Mouse (Mus musculus) lung, adult 2 months (tissue): ENCODE data around the gene Cp. TPM values are rescaled to one million over a fixed set of nuclear protein-coding genes. Genes with fewer than 3 reads are reported as not detected.
"Not testable (repeated sequence)": the region's sequence is repeated elsewhere in the genome, so short reads cannot be mapped to it uniquely, and the experiment has no call there.

Source experiments
- DNase-seq: peaks from one replicate; pipeline ENCODE4 v3.0.0; 2022
- H3K4me1 ChIP-seq: fragments of 200-500 bp; 2 replicates; pipeline ENCODE4 v1.6.1; 2011; ENCODE audit warnings: low read length; ENCODE audit not compliant: control insufficient read depth, insufficient read depth
- H3K4me3 ChIP-seq: fragments of 200-500 bp; replicated peaks from 2 replicates; pipeline ENCODE3; 2011; ENCODE audit warnings: low read depth, mild to moderate bottlenecking, control low read depth, low read length; ENCODE audit errors: extremely low read depth
- CTCF ChIP-seq: fragments of 200-500 bp; IDR thresholded peaks from 2 replicates; pipeline ENCODE4 v1.5.1; 2011; ENCODE audit warnings: mild to moderate bottlenecking, low read length, control low read depth; ENCODE audit not compliant: insufficient read depth
- POLR2A ChIP-seq: fragments of 200-500 bp; IDR thresholded peaks from 2 replicates; pipeline ENCODE4 v1.6.1; 2011; ENCODE audit warnings: low read depth, mild to moderate bottlenecking, control low read depth, low read length, borderline replicate concordance; ENCODE audit errors: extremely low read depth
- WGBS: fragments of 180-500 bp; shearing (Covaris S2); methylation state at CpG from one replicate; pipeline ENCODE4 v1.1.7; 2018; 5-methylcytosine and 5-hydroxymethylcytosine counted together
- polyA plus RNA-seq: library from polyadenylated mRNA; depleted of rRNA; stranded (reverse); fragments of >200 nt; gene quantifications from 2 replicates; pipeline ENCODE4 v1.2.3, GENCODE M21; 2012

The Cp gene
- polyA plus RNA-seq, 1 experiment = 47.8 TPM

DNA sequence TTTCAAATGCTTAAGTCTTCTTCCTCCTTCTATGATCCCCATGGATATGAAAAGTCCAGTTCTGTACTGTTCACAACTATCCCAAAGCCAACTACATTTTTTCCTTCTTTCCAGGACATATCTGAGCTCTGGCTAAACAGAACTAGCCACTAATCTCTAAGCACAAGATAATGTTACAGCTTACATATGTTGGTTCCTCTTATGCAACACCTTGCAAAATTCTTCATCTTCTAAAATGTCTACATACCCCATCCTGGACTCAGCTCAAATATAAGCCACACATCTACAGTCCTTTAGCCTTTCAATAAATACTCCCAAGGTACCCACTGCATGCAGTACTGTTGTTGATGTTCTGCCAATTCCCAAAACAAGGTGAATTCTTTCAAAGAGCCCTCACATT lies 69.6 kb downstream of the Cp start:
- H3K4me3 ChIP-seq = no peak overlapping the region
- no peaks in the 10 kb centered on the region for H3K4me1 ChIP-seq
- no peak for TF ChIP-seq POLR2A
- no peak for TF ChIP-seq CTCF
- DNase-seq = no peak

DNA sequence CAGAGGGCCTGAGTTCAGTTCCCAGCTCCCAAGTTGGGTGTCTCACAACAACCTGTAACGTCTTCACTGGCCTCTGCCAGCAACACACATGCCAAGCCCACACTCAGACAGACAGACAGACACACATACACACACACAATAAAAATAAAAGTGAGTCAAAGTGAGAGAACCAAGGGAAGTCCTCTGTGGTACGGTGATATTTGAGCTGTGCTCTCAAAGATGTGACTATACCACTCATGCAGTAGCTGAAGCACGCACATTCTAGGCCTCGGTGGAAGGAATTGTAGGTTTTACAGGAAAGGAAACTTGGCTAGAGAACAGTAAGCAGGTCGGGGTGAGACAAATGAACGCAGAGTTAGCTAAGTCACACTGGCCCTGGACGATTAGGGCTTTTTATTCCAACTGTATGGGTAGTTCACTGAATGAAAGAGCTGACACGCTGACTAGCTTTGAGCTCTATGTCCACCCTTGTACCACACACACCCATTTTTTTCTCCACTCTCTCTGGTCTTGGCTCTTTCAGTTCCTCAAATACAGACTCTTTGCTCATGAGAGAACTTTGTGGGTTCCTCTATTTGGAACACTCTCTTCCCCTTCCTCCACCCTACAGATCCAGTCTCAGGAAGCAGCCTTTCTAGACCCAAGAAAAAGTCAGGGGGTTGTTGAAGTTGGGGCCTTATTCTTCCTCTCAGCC lies 70.3 kb downstream of the Cp start:
- TF ChIP-seq CTCF (no peak), POLR2A (no peak)
- no peaks in the 10 kb centered on the region for H3K4me1 ChIP-seq
- WGBS = 80% methylated on average over 8 of the region's 8 CpGs
- H3K4me3 ChIP-seq = no peak overlapping the region
- DNase-seq = no peak

DNA sequence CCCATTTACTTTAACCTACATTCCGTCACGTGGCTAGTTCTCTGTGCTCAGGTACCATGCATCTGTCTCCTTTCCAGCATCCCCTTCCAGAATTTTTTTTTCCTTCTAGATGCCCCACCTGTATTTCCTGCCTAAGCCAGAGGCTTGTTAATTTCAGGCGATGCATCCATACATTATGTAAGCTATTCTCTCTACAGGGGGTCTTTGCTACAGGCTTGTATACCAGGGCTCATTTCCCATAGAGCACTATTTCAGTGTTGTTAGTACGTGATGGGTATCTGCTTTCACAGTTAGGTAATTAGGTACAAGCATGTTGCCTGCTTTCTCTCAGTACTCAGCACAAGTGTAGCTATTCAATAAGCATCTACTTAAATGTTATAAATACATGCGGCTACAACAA lies 70.9 kb downstream of the Cp start:
- TF ChIP-seq POLR2A (no peak), CTCF (no peak)
- H3K4me1 ChIP-seq = no peaks in the 10 kb centered on the region
- no peak overlapping the region for H3K4me3 ChIP-seq
- no peak for DNase-seq
- 88% methylated on average over 5 of the region's 5 CpGs for WGBS

DNA sequence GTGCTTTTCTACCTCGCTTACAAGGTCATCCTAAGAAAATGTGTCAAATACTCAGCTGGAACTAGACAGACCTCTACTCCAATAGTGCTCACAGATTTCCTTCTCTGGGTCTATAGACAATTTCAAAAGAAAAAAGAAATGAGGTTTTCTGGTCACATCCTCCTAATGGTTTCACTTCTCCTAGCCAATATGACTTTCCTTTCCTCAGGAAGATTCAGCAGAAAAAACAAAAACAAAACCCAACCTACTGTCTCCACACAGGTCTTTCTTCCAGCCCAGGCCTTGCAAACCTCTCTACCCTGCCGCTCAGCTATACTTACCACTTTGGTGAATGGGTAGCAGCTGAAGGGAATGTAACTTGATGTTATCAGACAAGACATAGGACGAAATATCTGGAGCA lies 71.8 kb downstream of the Cp start:
- TF ChIP-seq POLR2A = no peak
- no peak for TF ChIP-seq CTCF
- Histone ChIP-seq H3K4me1 (peaks cover 2% of the 10 kb centered on the region; the same call in 1 of the 2 replicates), H3K4me3 (no peak overlapping the region)
- DNase-seq = no peak
- 84% methylated on average over 3 of the region's 3 CpGs for WGBS

DNA sequence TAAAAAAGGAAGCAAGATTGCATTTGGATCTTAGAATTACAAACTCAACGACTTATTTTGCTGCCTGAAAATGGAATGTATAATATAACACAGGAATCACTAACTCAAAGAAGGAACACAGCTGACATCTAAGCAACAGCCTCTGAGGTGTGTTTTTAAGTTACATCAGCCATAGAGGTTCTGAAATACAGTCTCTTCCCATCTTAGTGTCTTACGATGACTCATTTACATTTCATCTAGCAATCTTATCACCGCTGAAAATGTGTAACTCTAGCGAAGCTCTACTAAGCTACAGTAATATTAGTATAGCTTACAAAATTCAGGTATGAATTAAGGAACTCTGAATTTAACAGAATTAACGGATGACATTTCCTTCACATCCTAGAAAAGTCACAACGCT lies 74.0 kb downstream of the Cp start:
- Histone ChIP-seq H3K4me1 (peaks cover 10% of the 10 kb centered on the region), H3K4me3 (no peak overlapping the region)
- DNase-seq = no peak
- TF ChIP-seq POLR2A (no peak), CTCF (no peak)
- WGBS = 84% methylated on average over 6 of the region's 6 CpGs

DNA sequence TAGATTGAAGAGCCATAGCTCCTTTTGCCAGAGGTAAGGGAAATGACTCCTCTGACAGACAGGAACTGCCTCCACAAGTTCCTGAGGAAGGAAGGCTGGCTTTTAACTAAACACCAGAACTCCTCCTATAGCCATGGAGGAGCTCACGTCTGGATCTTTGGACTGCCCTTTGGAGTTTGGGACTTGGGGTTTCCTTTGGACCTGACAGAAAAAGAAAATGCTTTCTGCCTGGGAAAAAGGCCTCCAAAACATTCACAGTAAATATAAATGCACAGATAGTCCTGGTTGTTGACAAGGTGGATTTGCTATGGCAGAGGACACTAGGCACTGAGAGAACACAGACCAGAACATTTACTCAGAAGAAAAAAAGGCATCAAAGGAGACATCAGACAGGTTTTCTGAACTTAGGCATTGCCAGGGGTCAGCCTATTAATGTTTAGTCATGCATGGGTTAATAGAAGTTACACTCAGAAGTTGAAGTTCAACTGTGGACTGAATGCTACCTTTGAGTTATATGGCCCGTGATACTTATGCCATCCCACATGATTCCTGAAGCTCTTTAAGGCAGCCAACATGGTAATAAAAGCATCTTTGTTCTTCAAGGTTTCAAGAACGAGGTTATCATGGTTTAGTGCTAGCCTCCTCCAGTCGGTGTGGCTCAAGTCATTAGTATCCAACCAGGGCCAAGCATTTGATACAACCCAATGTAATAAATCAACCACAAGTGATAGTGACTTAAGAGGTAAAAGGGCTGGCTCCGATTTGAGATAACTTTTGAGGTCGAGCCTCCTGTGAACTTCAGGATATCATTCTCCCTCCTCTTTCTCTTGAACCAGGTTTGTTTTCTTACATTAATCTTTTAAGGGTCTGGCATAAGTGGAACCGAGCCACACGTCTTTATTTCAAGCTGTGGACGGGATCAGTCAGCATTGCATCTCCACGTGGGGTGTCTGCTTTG lies 77.2 kb downstream of the Cp start:
- no peak for DNase-seq
- WGBS = 8% methylated on average over 10 of the region's 10 CpGs
- TF ChIP-seq CTCF = no peak
- TF ChIP-seq POLR2A = no peak
- Histone ChIP-seq H3K4me1 (peaks cover 10% of the 10 kb centered on the region), H3K4me3 (peak overlapping the region; percentile 96)

DNA sequence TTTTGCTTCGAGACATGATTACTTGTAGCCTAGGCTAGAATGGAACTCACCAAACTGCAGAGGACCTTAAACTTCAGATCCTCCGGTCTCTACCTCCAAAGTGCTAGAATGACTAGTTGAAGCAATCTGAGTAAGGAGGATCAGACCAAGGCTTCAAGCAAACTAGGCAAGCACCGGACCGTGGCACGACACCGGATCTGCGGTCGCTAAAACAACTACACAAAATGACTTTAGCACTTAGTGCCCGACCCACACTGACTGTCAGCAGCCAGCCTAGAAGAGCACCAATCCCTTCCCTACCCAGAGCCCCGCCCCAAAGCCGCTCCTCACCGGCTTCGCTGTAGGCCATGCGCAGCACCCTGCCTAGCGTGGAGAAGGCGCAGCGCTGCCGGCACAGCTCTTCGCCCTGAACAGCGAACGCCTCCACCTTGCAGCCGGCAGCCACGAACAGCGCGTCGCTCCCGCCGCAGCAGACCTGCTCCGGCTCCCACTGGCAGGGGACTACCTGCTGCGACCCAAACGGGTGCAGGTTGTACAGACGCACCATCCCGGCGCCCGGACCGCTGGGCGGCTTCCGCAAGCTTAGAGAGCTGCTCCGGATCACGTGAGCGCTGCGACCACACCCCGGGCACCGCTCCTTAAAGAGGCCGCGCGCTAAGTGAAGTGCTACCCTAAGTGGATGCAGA lies 78.0 kb downstream of the Cp start, which contains the start of gene Hps3:
Hps3 (minus strand) TSS at position 597 of the 686 bp plus-strand sequence.
- under 1% methylated on average over 47 of the region's 47 CpGs for WGBS
- Histone ChIP-seq H3K4me3 (peak within 1 kb of the TSS; percentile 96), H3K4me1 (peaks cover 10% of the 10 kb centered on the region)
- DNase-seq = peak; percentile 91
- no peak for TF ChIP-seq CTCF
- TF ChIP-seq POLR2A = peak; percentile 76; the same call in 1 of the 2 replicates

DNA sequence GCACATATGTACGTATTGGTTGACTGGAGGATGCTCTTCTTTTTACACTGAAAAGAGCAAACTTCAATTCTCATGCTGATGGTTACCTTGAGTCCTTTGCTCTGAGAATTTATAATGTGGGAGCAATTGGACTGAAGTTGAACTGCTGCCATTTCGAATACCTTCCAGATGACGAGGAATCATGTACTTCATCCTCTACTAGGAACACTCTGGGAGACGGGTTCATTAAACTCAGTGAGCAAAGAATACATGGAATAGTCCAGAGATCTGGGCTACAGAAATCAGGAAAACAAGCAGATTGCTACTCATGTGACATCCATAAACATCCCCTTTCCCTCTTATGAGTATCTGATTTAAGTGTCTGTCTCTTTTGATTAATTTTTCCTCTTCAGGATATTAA lies 79.2 kb downstream of the Cp start:
- no peak for DNase-seq
- Histone ChIP-seq H3K4me3 (no peak overlapping the region), H3K4me1 (peaks cover 10% of the 10 kb centered on the region)
- 79% methylated on average over 4 of the region's 4 CpGs for WGBS
- TF ChIP-seq CTCF = no peak
- no peak for TF ChIP-seq POLR2A

DNA sequence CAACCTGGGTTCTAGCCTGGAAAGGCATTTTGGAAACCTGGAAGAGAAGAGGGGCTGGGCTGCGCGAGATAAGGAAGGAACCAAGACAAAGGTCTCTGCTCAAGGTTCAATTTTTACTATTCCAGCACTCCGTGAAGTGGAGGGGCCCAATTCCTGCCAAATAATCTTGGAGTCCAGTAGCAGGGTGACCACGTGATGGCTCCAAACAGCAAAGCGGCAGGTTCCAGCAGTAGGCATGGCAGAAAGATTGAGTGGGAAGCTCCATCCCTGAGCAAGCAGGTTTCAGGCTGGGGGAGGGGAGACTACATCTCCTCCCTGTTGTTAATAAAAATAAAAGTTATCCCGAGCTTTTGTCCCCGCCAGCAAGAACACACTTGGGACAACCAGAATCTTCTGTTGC lies 84.6 kb downstream of the Cp start:
- H3K4me3 ChIP-seq, DNase-seq, H3K4me1 ChIP-seq: not testable (repeated sequence)
- 91% methylated on average over 7 of the region's 7 CpGs for WGBS

DNA sequence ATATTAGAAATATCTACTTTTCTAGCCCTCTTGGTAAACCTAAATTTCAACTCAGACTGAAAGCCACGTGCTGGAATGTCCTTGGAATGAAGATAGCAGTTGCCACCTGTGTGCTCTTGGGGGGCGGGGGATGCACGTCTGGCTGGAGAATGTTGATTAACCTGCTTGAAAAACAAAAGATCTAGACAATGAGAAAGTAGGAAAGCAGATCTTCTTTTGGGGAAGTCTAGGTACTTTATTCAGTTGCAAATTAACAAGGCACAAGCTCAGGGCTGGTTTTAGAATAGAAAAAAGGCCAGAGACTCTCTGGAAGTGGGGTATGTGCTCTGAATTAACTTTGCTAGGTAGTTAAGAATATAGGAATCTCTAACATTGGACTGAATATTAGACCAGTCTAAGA lies 87.9 kb downstream of the Cp start:
- not testable (repeated sequence) for DNase-seq, H3K4me3 ChIP-seq, H3K4me1 ChIP-seq
- 67% methylated on average over 3 of the region's 3 CpGs for WGBS
